Mouse (Mus musculus) thymus, adult 2 months (tissue): ENCODE results near the gene Syndig1.

Experiments used
- CTCF ChIP-seq: fragments of 200-500 bp; IDR thresholded peaks from 2 replicates; pipeline ENCODE4 v1.5.1; 2012; ENCODE audit warnings: mild to moderate bottlenecking, control low read depth, low read length, moderate library complexity, borderline replicate concordance; ENCODE audit not compliant: control insufficient read depth, poor library complexity, insufficient read depth; ENCODE audit errors: extremely low read depth
- POLR2A ChIP-seq: fragments of 200-500 bp; IDR thresholded peaks from 2 replicates; pipeline ENCODE4 v1.6.1; 2012; ENCODE audit warnings: mild to moderate bottlenecking, low read length, control low read depth, moderate library complexity; ENCODE audit not compliant: control insufficient read depth, poor library complexity, insufficient read depth; ENCODE audit errors: extremely low read depth

DNA sequence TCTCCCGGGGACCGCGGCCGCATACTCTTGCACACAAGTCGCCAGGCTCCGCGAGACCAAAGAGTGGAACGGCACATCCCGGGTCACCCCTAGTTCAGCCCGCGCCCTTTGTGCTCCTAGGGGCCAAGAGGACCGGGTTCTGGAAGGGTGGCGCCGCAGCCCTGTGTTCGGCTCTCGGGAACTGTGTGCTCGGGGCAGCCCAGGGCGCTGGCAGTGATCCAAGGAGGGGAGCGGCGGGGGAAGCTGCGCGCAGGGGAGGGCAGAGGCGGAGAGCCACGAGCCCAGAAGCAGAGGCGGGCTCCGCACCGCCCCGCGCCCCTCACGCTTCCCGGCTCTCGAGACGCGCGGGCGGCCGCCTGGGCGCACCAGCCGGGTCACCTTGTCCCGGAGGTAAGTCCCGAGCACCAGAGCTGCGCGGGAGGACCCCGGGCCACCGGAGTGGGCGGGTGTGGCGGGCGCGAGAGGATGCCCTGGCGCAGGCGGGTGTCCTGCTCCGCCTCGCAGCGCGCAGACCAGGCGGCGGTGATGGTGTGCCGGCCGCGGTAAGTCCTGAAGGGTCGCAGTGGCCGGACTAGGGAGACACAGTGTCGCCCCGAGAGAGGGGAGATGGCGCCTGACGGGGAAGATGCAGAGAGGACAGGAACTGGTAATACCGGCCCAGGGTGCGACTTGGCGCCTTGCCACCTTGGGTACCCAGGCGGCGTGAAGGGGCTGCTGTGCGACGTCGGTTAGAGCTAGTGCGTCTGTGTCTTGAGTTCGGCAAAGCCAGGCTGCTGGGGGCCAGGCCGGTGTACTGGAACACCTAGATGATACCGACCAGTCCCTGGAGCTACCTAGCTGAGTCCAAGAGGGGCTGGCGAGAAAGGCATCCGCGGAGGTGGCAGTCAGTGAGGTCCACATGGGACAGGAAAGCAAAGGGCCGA is 1.8 kb downstream of the Syndig1 start, which contains the start of gene C530025M09Rik:
- no peak for TF ChIP-seq CTCF
- TF ChIP-seq POLR2A = no peak
